Comparison of ENCODE assay signal across 8 mouse cellular contexts in the genomic region with DNA sequence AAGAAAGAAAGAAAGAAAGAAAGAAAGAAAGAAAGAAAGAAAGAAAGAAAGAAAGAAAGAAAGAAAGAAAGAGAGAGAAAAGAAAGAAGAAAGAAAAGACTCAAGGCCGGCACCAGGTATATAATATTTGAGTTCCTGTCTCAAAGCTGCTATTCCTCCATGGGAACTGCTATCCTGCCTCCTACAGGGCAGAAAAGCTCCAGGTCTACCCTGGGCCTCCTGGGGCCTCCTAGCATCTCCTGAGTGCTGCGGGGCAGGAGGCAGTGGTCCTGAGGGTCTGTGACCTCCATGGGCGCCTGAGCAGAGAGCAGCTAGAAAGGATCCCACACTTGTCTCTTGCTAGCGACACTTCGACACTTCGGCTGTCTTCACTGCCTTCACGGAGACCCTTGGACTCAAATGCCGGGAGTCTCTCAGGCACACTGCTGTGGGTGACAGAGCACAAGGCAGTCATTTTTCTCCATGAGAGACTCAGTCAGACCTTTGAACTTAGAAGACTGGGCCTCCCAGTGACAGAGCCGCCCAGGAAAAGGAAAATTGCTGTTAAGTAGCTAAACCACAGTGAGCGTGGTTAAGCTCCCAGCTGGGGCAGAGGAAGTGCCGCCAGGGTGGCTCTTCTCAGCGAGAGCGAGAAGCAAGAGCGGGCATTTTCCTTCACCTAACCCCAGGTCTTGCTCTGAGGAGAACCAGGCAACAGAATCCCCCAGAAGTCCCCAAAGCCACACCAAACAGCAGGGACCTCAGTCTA. TPM values are rescaled to one million over a fixed set of nuclear protein-coding genes. Genes with fewer than 3 reads are reported as not detected.
DNase-seq lines count a peak whose midpoint lies in the region; ATAC-seq and TF ChIP-seq lines count a peak whose summit lies in the region.

No protein-coding gene starts in this region.

- no peak overlapping the region for H3K4me3 ChIP-seq in left cerebral cortex, adult 2 months
- H3K4me3 ChIP-seq in forebrain, embryonic 14.5 days (ENCODE audit: low read depth, low read length) = no peak overlapping the region
- H3K4me3 ChIP-seq in thymus, adult 2 months (ENCODE audit: control insufficient read depth, insufficient read depth, low read length) = peak overlapping the region; percentile 20

- intact Hi-C loops in left cerebral cortex, adult 2 months (cut with DNase I) = loop anchor here (2.0 kb wide), 1 partner anchor 23 kb away; no protein-coding TSS in a partner anchor
- intact Hi-C loops in left cerebral cortex, postnatal 14 days (cut with DNase I) = no loop called here

- no peaks in the 10 kb centered on the region for H3K9me3 ChIP-seq in forebrain, embryonic 14.5 days (replicated peaks; ENCODE audit: control insufficient read depth, low read length)

- TF ChIP-seq POLR2A in thymus, adult 2 months (IDR thresholded peaks at IDR 0.05; ENCODE audit: control insufficient read depth, extremely low read depth, insufficient read depth, low read length, poor library complexity) = 0 out of 2 replicates have a peak, but pooled peaks have one; percentile 30

- peaks cover 49% of the 10 kb centered on the region for H3K4me1 ChIP-seq in forebrain, embryonic 14.5 days (ENCODE audit: control insufficient read depth, insufficient read depth, low read length)
- peaks cover 92% of the 10 kb centered on the region for H3K4me1 ChIP-seq in thymus, adult 2 months (replicated peaks; ENCODE audit: control insufficient read depth, insufficient read depth, low read length)

- H3K4me2 ChIP-seq in forebrain, embryonic 14.5 days (ENCODE audit: low read length) = no peak overlapping the region

- no peaks in the 10 kb centered on the region for H3K36me3 ChIP-seq in forebrain, embryonic 14.5 days (ENCODE audit: control insufficient read depth, insufficient read depth, low read length)
- H3K36me3 ChIP-seq in thymus, adult 2 months (ENCODE audit: control insufficient read depth, insufficient read depth, low read length) = no peaks in the 10 kb centered on the region

- no peaks in the 10 kb centered on the region for H3K27me3 ChIP-seq in forebrain, embryonic 14.5 days (replicated peaks; ENCODE audit: control insufficient read depth, insufficient read depth, low read length)
- H3K27me3 ChIP-seq in thymus, adult 2 months (ENCODE audit: control insufficient read depth, insufficient read depth, low read length) = no peaks in the 10 kb centered on the region

- no peak for DNase-seq in left cerebral cortex, adult 2 months (ENCODE audit: extremely low spot score in 1 of 2, low spot score in 2 of 2)
- DNase-seq in left cerebral cortex, postnatal 14 days (ENCODE audit: low spot score in 2 of 2) = no peak
- DNase-seq in forebrain, embryonic 14.5 days (ENCODE audit: low spot score) = no peak
- DNase-seq in kidney, postnatal 4 days = peak; percentile 41 to 57
- peak; percentile 79 for DNase-seq in thymus, adult 2 months
- DNase-seq in adrenal gland, postnatal 25 days = no peak
- no peak for DNase-seq in MN1 (ENCODE audit: low spot score)
- no peak for DNase-seq in adrenal gland, adult 8-10 months

- no peak for ATAC-seq in forebrain, embryonic 14.5 days

- peak overlapping the region; percentile 53 for H3K27ac ChIP-seq in left cerebral cortex, adult 2 months
- peak overlapping the region; percentile 69; the same call in 1 of the 2 replicates for H3K27ac ChIP-seq in forebrain, embryonic 14.5 days (ENCODE audit: low read depth, low read length)
- peak overlapping the region; percentile 99 for H3K27ac ChIP-seq in thymus, adult 2 months (ENCODE audit: control insufficient read depth, insufficient read depth, low read length)

- 55% methylated on average over 14 of the region's 14 CpGs for WGBS in forebrain, embryonic 14.5 days
- 14% methylated on average over 14 of the region's 14 CpGs for WGBS in thymus, adult 2 months

- H3K9ac ChIP-seq in forebrain, embryonic 14.5 days (ENCODE audit: low read length) = no peak overlapping the region

- TF ChIP-seq CTCF in left cerebral cortex, adult 2 months (IDR thresholded peaks at IDR 0.05) = no peak
- no peak for TF ChIP-seq CTCF in thymus, adult 2 months (IDR thresholded peaks at IDR 0.05; ENCODE audit: borderline replicate concordance, control insufficient read depth, extremely low read depth, insufficient read depth, low read length, poor library complexity)

RNA-seq across cellular contexts. Expression of gene Grin2c, which starts 35.7 kb away (rescaled TPM):
- total RNA-seq in left cerebral cortex, adult 2 months (2021) = 10 to 100 TPM; 37.4 to 40.0 TPM
- 10 to 100 TPM; 39.9 TPM for total RNA-seq in left cerebral cortex, postnatal 14 days (2021)
- polyA plus RNA-seq in forebrain, embryonic 14.5 days (2014; fragmentation: Nextera tagmentation; extraction: Ambion mirVana) = 0.12 and 0.14 TPM in 2 replicates
- 6.5 and 7.1 TPM in 2 replicates for polyA plus RNA-seq in thymus, adult 2 months (2012; rRNA removed)
- 2.5 and 3.5 TPM in 2 replicates for total RNA-seq in adrenal gland, postnatal 25 days (2021)
- 10 to 100 TPM in 2 of 4 experiments, 1 to 10 TPM in 2; 2.2 to 32.8 (median 13.6) TPM for total RNA-seq in adrenal gland, adult 8-10 months (2022)

RNA-seq across cellular contexts. Expression of gene Nat9, which starts 43.7 kb away (rescaled TPM):
- 10 to 100 TPM; 23.1 to 25.6 TPM for total RNA-seq in left cerebral cortex, adult 2 months (2021)
- 10 to 100 TPM; 16.1 to 16.3 TPM for total RNA-seq in left cerebral cortex, postnatal 14 days (2021)
- polyA plus RNA-seq in forebrain, embryonic 14.5 days (2014; fragmentation: Nextera tagmentation; extraction: Ambion mirVana) = 19.5 and 20.4 TPM in 2 replicates
- 9.8 and 11.8 TPM in 2 replicates for polyA plus RNA-seq in thymus, adult 2 months (2012; rRNA removed)
- total RNA-seq in adrenal gland, postnatal 25 days (2021) = 37.3 and 38.1 TPM in 2 replicates
- 10 to 100 TPM; 29.0 to 32.1 (median 30.3) TPM for total RNA-seq in adrenal gland, adult 8-10 months (2022)

RNA-seq across cellular contexts. Expression of gene Tmem104, which starts 44.1 kb away (rescaled TPM):
- total RNA-seq in left cerebral cortex, adult 2 months (2021) = 10 to 100 TPM; 16.2 to 16.8 TPM
- total RNA-seq in left cerebral cortex, postnatal 14 days (2021) = 10 to 100 TPM; 15.1 to 18.7 TPM
- polyA plus RNA-seq in forebrain, embryonic 14.5 days (2014; fragmentation: Nextera tagmentation; extraction: Ambion mirVana) = 6.3 and 8.5 TPM in 2 replicates
- 24.1 and 26.8 TPM in 2 replicates for polyA plus RNA-seq in thymus, adult 2 months (2012; rRNA removed)
- total RNA-seq in adrenal gland, postnatal 25 days (2021) = 19.9 and 22.3 TPM in 2 replicates
- 10 to 100 TPM; 24.8 to 34.0 (median 27.3) TPM for total RNA-seq in adrenal gland, adult 8-10 months (2022)

RNA-seq across cellular contexts. Expression of gene Fdxr, which starts 45.5 kb away (rescaled TPM):
- total RNA-seq in left cerebral cortex, adult 2 months (2021) = 10 to 100 TPM; 15.9 to 17.9 TPM
- total RNA-seq in left cerebral cortex, postnatal 14 days (2021) = 10 to 100 TPM; 19.6 to 20.8 TPM
- polyA plus RNA-seq in forebrain, embryonic 14.5 days (2014; fragmentation: Nextera tagmentation; extraction: Ambion mirVana) = 17.2 and 20.0 TPM in 2 replicates
- polyA plus RNA-seq in thymus, adult 2 months (2012; rRNA removed) = 31.8 and 36.3 TPM in 2 replicates
- 1,338 and 1,408 TPM in 2 replicates for total RNA-seq in adrenal gland, postnatal 25 days (2021)
- 1,000 to 10,000 TPM; 1,501 to 2,268 (median 1,689) TPM for total RNA-seq in adrenal gland, adult 8-10 months (2022)

Comparison
In these comparisons a context has a peak if more than half of its experiments do, and no peak if none do; other contexts are left out.
1. DNase-seq: peak in kidney, postnatal 4 days (2 of 2) and thymus, adult 2 months (single experiment); none in left cerebral cortex, adult 2 months (0 of 2), left cerebral cortex, postnatal 14 days (0 of 2), forebrain, embryonic 14.5 days (single experiment), adrenal gland, postnatal 25 days (single experiment), MN1 (single experiment) and adrenal gland, adult 8-10 months (single experiment).
2. Peak in every context shown above with its lines, with median percentiles within 50 percentile points of each other: H3K27ac ChIP-seq.